Mouse (Mus musculus) T-helper 1 cell (primary cell): Measurements from ENCODE around the gene Kctd2.

ENCODE experiments used
- in situ Hi-C: fragments of 300-600 bp; cut with MboI, MseI; formaldehyde crosslinking; loops from one replicate; pipeline ENCODE4 v1.15.1; 2025; ENCODE audit warnings: high pct_unique_total_duplicates

The Kctd2 gene

DNA sequence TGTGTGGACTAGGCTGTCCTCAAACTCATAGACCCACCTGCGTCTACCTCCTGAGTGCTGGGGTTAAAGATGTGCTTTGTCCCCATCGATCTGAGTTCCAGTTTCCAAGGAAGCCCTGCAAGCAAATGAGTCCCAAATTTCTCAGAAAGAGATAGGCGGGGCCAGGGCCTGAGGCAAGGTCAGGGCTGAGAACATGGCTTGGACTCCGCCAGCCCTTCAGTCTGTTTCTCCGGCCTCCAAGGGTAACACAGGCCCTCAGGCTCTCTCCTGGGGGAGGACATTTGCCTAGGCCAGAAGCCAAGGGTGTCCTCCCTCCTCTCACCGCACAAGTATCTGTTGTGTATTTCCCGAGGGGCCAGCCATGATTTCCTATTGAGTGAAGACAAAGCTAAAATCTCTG, 52.3 kb downstream of the Kctd2 start:
- in situ Hi-C loops: loop anchor here (5.0 to 10.0 kb wide), 2 partner anchors 47 to 115 kb away; partner anchors contain the start of gene Kctd2

DNA sequence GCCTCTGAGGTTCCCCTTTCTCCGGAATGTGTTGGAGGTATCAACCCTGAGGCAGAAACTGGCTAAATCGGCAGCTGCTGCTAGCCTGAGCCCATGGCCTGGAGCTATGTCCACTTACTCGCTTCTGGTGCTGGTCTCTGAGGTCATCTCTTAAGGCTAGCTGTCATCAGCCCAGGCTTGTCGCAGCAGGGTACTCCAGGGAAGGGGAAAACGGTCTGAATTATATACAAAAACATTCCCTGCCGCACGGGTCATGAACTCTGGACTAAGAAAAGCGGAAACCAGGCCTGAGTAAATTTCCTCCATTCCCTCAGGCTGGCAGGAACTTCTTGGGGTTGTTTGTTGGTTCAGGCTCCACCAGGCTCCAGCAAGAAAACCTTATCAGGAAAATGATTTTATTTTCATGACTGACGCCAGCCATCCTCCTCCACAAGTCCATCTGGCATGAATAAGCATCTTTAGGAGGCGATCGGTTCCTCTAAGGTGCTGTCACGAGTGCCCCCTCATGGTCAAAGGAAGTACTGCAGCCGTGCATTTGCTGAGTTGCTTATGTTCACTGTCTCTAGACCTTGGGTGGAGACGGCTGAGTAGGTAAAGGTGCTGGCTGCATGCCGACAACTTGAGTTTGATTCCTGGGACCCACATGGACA, 53.8 kb downstream of the Kctd2 start:
- in situ Hi-C loops: loop anchor here (5.0 to 10.0 kb wide), 2 partner anchors 49 to 116 kb away; partner anchors contain the start of gene Kctd2

DNA sequence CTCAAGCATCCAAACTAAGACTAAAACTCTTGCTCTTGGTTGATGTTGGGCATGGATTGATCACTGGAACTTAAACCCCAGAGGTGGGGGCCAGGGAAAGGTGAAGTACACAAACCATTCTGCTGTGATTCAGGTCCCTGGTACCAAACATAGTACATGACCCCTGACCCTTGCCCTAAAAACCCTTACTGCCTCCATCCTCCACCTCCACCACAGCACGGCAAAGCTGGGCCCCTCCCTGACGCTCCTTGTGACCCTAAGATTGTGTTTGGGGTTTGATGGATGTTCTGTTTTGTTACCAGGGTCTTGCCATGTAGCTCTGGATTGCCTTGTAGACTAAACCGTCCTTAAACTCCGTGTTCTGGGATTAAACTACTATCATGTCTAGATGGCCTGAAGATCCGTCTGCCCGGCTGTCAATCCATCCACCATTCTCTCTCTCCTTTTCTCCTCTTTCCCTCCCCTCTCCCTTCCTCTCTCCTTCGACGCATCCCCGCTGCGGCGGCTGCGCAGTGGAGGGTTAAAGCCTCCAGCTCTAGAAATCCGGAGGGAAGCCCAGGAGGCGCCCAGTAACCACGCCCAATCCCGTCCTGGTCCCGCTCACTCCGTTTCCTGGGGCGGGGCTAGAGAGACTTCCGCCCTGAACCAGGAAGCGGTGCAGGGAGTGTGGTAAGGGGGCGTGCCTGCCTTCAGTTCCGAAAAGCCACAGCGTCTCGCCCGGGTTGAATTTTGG, 55.3 kb downstream of the Kctd2 start, which contains the start of gene Armc7:
Gene Armc7 (plus strand): TSS at position 643 of the 733 bp plus-strand sequence.
- in situ Hi-C loops: loop anchor here (10.0 kb wide), 1 partner anchor 50 kb away; the partner anchor contains the start of gene Kctd2

DNA sequence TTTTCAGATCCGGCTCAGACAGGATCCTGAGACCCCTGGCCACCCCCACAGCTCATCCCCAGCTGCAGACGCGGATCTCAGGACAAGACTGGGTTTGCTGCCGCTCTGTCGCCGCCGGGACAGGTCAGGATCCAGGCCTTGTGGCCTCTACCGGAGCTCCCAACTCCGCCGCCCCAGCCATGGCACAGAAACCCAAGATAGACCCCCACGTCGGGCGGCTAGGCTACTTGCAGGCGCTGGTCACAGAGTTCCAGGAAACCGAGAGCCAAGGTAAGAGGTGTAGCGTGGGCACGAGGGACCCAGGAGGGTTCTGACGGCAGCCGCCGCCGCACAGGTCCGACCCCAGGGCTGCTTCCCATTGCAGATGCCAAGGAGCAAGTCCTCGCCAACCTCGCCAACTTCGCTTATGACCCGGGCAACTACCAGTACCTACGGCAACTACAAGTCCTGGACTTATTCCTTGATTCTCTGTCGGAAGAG, 55.9 kb downstream of the Kctd2 start:
- in situ Hi-C loops: loop anchor here (10.0 kb wide), 1 partner anchor 51 kb away; the partner anchor contains the start of gene Kctd2

DNA sequence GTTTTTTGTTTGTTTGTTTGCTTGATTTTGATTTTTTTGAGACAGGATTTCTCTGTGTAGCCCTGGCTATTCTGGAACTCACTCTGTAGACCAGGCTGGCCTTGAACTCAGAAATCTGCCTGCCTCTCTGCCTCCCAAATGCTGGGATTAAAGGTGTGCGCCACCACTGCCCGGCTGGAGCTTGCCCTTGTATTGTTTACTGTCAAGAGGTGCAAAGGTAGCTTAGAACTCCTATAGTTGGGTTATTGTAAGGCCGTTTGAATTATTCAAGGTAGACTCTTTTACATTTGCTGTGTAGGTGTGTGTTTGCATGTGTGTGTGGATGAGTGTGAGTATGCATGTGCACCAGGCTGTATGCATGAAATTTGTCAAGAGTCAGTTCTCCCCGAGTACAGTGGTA, 56.7 kb downstream of the Kctd2 start:
- in situ Hi-C loops: loop anchor here (10.0 kb wide), 1 partner anchor 52 kb away; the partner anchor contains the start of gene Kctd2

DNA sequence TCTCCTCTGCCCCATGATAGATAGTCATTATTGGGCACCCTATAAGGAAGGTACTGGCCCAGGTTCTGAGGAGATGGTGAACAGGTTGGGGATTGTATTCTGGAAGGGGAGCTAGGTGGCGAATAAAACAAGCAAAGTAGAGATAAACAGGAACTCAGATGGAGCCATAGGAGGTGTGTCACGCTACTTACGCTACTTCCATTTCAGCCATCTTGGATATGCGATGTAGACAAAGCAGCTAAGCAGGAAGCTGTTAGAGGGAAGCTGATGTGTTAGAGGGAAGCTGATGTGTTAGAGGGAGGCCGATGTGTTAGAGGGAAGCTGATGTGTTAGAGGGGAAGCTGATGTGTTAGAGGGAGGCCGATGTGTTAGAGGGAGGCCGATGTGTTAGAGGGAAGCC, 57.5 kb downstream of the Kctd2 start:
- in situ Hi-C loops: loop anchor here (10.0 kb wide), 1 partner anchor 53 kb away; the partner anchor contains the start of gene Kctd2

DNA sequence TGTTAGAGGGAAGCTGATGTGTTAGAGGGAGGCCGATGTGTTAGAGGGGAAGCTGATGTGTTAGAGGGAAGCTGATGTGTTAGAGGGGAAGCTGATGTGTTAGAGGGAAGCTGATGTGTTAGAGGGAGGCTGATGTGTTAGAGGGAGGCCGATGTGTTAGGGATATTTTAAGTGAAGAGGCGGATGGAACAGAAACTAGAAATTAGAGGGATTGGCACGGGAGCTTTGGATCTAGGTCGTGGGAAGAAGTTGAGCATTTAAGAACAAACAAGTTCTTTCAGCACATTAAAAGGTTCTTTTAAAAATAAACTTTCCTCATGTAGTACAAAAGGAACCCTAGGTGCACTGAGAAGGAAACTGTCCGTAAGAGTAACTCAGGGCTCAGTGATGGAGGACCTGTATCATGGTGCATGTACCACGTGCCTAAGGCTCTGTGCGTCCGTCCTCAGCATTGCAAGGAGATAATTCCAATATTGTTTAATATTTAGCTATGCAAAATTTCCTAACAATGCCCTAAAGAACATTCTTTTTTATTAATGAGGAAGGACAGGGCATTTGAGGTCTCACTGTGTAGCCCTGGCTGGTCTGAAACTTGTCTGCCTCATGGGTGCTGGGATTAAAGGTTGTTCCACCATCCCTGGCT, 58.5 kb downstream of the Kctd2 start:
- in situ Hi-C loops: loop anchor here (10.0 kb wide), 1 partner anchor 54 kb away; the partner anchor contains the start of gene Kctd2
